Mouse (Mus musculus) thymus, adult 2 months (tissue): ENCODE data around the gene Arl2.

ENCODE experiments used
- CTCF ChIP-seq: fragments of 200-500 bp; IDR thresholded peaks from 2 replicates; pipeline ENCODE4 v1.5.1; 2012; ENCODE audit warnings: mild to moderate bottlenecking, control low read depth, low read length, moderate library complexity, borderline replicate concordance; ENCODE audit not compliant: control insufficient read depth, poor library complexity, insufficient read depth; ENCODE audit errors: extremely low read depth
- POLR2A ChIP-seq: fragments of 200-500 bp; IDR thresholded peaks from 2 replicates; pipeline ENCODE4 v1.6.1; 2012; ENCODE audit warnings: mild to moderate bottlenecking, low read length, control low read depth, moderate library complexity; ENCODE audit not compliant: control insufficient read depth, poor library complexity, insufficient read depth; ENCODE audit errors: extremely low read depth

- TF ChIP-seq CTCF, result no peak
- TF ChIP-seq POLR2A, result no peak
Measured at GRCm38 (mm10) chr19:6102169-6102853, 39.0 kb downstream of the Arl2 start.
